Mouse (Mus musculus): ENCODE results near the gene Mrpl2. TPM values are rescaled to one million over a fixed set of nuclear protein-coding genes. Genes with fewer than 3 reads are reported as not detected.
A peak's percentile ranks its signal among the peaks of the same experiment; 100 is the strongest.

Gene Mrpl2
- polyA plus RNA-seq, 1 experiment from 2014 or later = 165 TPM

- H3K27ac ChIP-seq (ENCODE audit: low read depth, low read length) = no peak overlapping the region
- 91% methylated on average over 5 of the region's 5 CpGs for WGBS
- no peaks in the 10 kb centered on the region for H3K27me3 ChIP-seq (replicated peaks; ENCODE audit: control insufficient read depth, insufficient read depth, low read length)
- no peak overlapping the region for H3K9ac ChIP-seq (ENCODE audit: low read depth, low read length)
- peaks cover 60% of the 10 kb centered on the region for H3K36me3 ChIP-seq (ENCODE audit: control insufficient read depth, insufficient read depth, low read length)
- no peak overlapping the region for H3K4me3 ChIP-seq (ENCODE audit: low read depth, low read length)
- no peak for DNase-seq (ENCODE audit: low spot score)
- H3K4me1 ChIP-seq (replicated peaks; ENCODE audit: control insufficient read depth, insufficient read depth, low read length) = no peaks in the 10 kb centered on the region
- no peak overlapping the region for H3K4me2 ChIP-seq
- no peak for ATAC-seq (replicated peaks; ENCODE audit: low FRiP score)
- no peaks in the 10 kb centered on the region for H3K9me3 ChIP-seq (ENCODE audit: control insufficient read depth, low read length)
Observed at GRCm38 (mm10) chr17:46662730-46663129, 16.7 kb downstream of the Mrpl2 start.

GRCm38 (mm10) chr17:46667712-46668111, 21.7 kb downstream of the Mrpl2 start:
- 92% methylated on average over 16 of the region's 16 CpGs for WGBS
- Histone ChIP-seq H3K27ac (ENCODE audit: low read depth, low read length) (no peak overlapping the region), H3K36me3 (ENCODE audit: control insufficient read depth, insufficient read depth, low read length) (peaks cover 44% of the 10 kb centered on the region), H3K9ac (ENCODE audit: low read depth, low read length) (no peak overlapping the region), H3K4me1 (replicated peaks; ENCODE audit: control insufficient read depth, insufficient read depth, low read length) (0 out of 2 replicates have a peak, but pooled peaks cover 4% of the 10 kb centered on the region), H3K27me3 (replicated peaks; ENCODE audit: control insufficient read depth, insufficient read depth, low read length) (no peaks in the 10 kb centered on the region), H3K4me2 (no peak overlapping the region), H3K9me3 (ENCODE audit: control insufficient read depth, low read length) (no peaks in the 10 kb centered on the region), H3K4me3 (ENCODE audit: low read depth, low read length) (no peak overlapping the region)
- DNase-seq (ENCODE audit: low spot score) (no peak), ATAC-seq (replicated peaks; ENCODE audit: low FRiP score) (no peak)

- 94% methylated on average over 10 of the region's 10 CpGs for WGBS
Observed at GRCm38 (mm10) chr17:46669911-46670310, 23.9 kb downstream of the Mrpl2 start.

GRCm38 (mm10) chr17:46673850-46674529, 28.0 kb downstream of the Mrpl2 start, which contains the start of gene Rrp36:
Gene Rrp36, minus strand, starts transcription at chr17:46674352.
- peak; percentile 89 for DNase-seq (ENCODE audit: low spot score)
- Histone ChIP-seq H3K4me1 (replicated peaks; ENCODE audit: control insufficient read depth, insufficient read depth, low read length) (peaks cover 24% of the 10 kb centered on the region), H3K9ac (ENCODE audit: low read depth, low read length) (peak within 1 kb of the TSS; percentile 85), H3K9me3 (ENCODE audit: control insufficient read depth, low read length) (no peaks in the 10 kb centered on the region), H3K4me3 (ENCODE audit: low read depth, low read length) (peak within 1 kb of the TSS; percentile 88), H3K4me2 (peak within 1 kb of the TSS; percentile 83), H3K27ac (ENCODE audit: low read depth, low read length) (peak within 1 kb of the TSS; percentile 86), H3K27me3 (replicated peaks; ENCODE audit: control insufficient read depth, insufficient read depth, low read length) (no peaks in the 10 kb centered on the region), H3K36me3 (ENCODE audit: control insufficient read depth, insufficient read depth, low read length) (peaks cover 33% of the 10 kb centered on the region)
- under 1% methylated on average over 43 of the region's 43 CpGs for WGBS
- peak; percentile 93 for ATAC-seq (replicated peaks; ENCODE audit: low FRiP score)

More at GRCm38 (mm10) chr17:46669911-46670310, 23.9 kb downstream of the Mrpl2 start:
- Histone ChIP-seq H3K4me1 (replicated peaks; ENCODE audit: control insufficient read depth, insufficient read depth, low read length) (peaks cover 15% of the 10 kb centered on the region), H3K27me3 (replicated peaks; ENCODE audit: control insufficient read depth, insufficient read depth, low read length) (no peaks in the 10 kb centered on the region), H3K9ac (ENCODE audit: low read depth, low read length) (no peak overlapping the region), H3K36me3 (ENCODE audit: control insufficient read depth, insufficient read depth, low read length) (peaks cover 31% of the 10 kb centered on the region), H3K9me3 (ENCODE audit: control insufficient read depth, low read length) (no peaks in the 10 kb centered on the region), H3K4me2 (no peak overlapping the region), H3K4me3 (ENCODE audit: low read depth, low read length) (no peak overlapping the region), H3K27ac (ENCODE audit: low read depth, low read length) (no peak overlapping the region)
- ATAC-seq (replicated peaks; ENCODE audit: low FRiP score) = no peak
- no peak for DNase-seq (ENCODE audit: low spot score)

- H3K4me3 ChIP-seq (ENCODE audit: low read depth, low read length) = peak overlapping the region; percentile 88
- H3K4me1 ChIP-seq (replicated peaks; ENCODE audit: control insufficient read depth, insufficient read depth, low read length) = peaks cover 32% of the 10 kb centered on the region
- peaks cover 29% of the 10 kb centered on the region for H3K36me3 ChIP-seq (ENCODE audit: control insufficient read depth, insufficient read depth, low read length)
- H3K4me2 ChIP-seq = peak overlapping the region; percentile 83
- H3K27ac ChIP-seq (ENCODE audit: low read depth, low read length) = peak overlapping the region; percentile 86
- DNase-seq (ENCODE audit: low spot score) (no peak), ATAC-seq (replicated peaks; ENCODE audit: low FRiP score) (peak; percentile 30)
- no peaks in the 10 kb centered on the region for H3K9me3 ChIP-seq (ENCODE audit: control insufficient read depth, low read length)
- H3K27me3 ChIP-seq (replicated peaks; ENCODE audit: control insufficient read depth, insufficient read depth, low read length) = no peaks in the 10 kb centered on the region
- peak overlapping the region; percentile 61 for H3K9ac ChIP-seq (ENCODE audit: low read depth, low read length)
- WGBS = 31% methylated on average over 15 of the region's 15 CpGs
Observed at GRCm38 (mm10) chr17:46674530-46675283, 28.7 kb downstream of the Mrpl2 start.

GRCm38 (mm10) chr17:46678416-46678815, 32.4 kb downstream of the Mrpl2 start, which contains the start of gene Mea1:
Gene Mea1, plus strand, starts transcription at chr17:46678793.
- H3K27me3 ChIP-seq (replicated peaks; ENCODE audit: control insufficient read depth, insufficient read depth, low read length) = no peaks in the 10 kb centered on the region
- peaks cover 21% of the 10 kb centered on the region for H3K36me3 ChIP-seq (ENCODE audit: control insufficient read depth, insufficient read depth, low read length)
- peak within 1 kb of the TSS; percentile 70 for H3K4me3 ChIP-seq (ENCODE audit: low read depth, low read length)
- DNase-seq (ENCODE audit: low spot score) (no peak), ATAC-seq (replicated peaks; ENCODE audit: low FRiP score) (no peak)
- 91% methylated on average over 8 of the region's 9 CpGs for WGBS
- peak within 1 kb of the TSS; percentile 97 for H3K4me2 ChIP-seq
- H3K4me1 ChIP-seq (replicated peaks; ENCODE audit: control insufficient read depth, insufficient read depth, low read length) = peaks cover 31% of the 10 kb centered on the region
- H3K9me3 ChIP-seq (ENCODE audit: control insufficient read depth, low read length) = no peaks in the 10 kb centered on the region
- 0 out of 2 replicates have a peak within 1 kb of the TSS, but pooled peaks have one; percentile 79 for H3K27ac ChIP-seq (ENCODE audit: low read depth, low read length)
- H3K9ac ChIP-seq (ENCODE audit: low read depth, low read length) = peak within 1 kb of the TSS; percentile 63

- DNase-seq (ENCODE audit: low spot score) = no peak
- Histone ChIP-seq H3K9ac (ENCODE audit: low read depth, low read length) (peak overlapping the region; percentile 63), H3K27me3 (replicated peaks; ENCODE audit: control insufficient read depth, insufficient read depth, low read length) (no peaks in the 10 kb centered on the region), H3K4me1 (replicated peaks; ENCODE audit: control insufficient read depth, insufficient read depth, low read length) (peaks cover 31% of the 10 kb centered on the region), H3K9me3 (ENCODE audit: control insufficient read depth, low read length) (no peaks in the 10 kb centered on the region), H3K27ac (ENCODE audit: low read depth, low read length) (0 out of 2 replicates have a peak overlapping the region, but pooled peaks have one; percentile 79), H3K4me2 (peak overlapping the region; percentile 97), H3K4me3 (ENCODE audit: low read depth, low read length) (peak overlapping the region; percentile 70), H3K36me3 (ENCODE audit: control insufficient read depth, insufficient read depth, low read length) (peaks cover 26% of the 10 kb centered on the region)
- ATAC-seq (replicated peaks; ENCODE audit: low FRiP score) = no peak
- 68% methylated on average over 9 of the region's 9 CpGs for WGBS
Observed at GRCm38 (mm10) chr17:46678911-46679310, 32.9 kb downstream of the Mrpl2 start.

- H3K9ac ChIP-seq (ENCODE audit: low read depth, low read length) = peak overlapping the region; percentile 63
- H3K27me3 ChIP-seq (replicated peaks; ENCODE audit: control insufficient read depth, insufficient read depth, low read length) = no peaks in the 10 kb centered on the region
- ATAC-seq (replicated peaks; ENCODE audit: low FRiP score) = peak; percentile 11
- H3K4me1 ChIP-seq (replicated peaks; ENCODE audit: control insufficient read depth, insufficient read depth, low read length) = peaks cover 23% of the 10 kb centered on the region
- WGBS = under 1% methylated on average over 34 of the region's 34 CpGs
- peak overlapping the region; percentile 97 for H3K4me2 ChIP-seq
- DNase-seq (ENCODE audit: low spot score) = no peak
- H3K9me3 ChIP-seq (ENCODE audit: control insufficient read depth, low read length) = no peaks in the 10 kb centered on the region
- peaks cover 36% of the 10 kb centered on the region for H3K36me3 ChIP-seq (ENCODE audit: control insufficient read depth, insufficient read depth, low read length)
- H3K4me3 ChIP-seq (ENCODE audit: low read depth, low read length) = peak overlapping the region; percentile 70
- H3K27ac ChIP-seq (ENCODE audit: low read depth, low read length) = peak overlapping the region; percentile 79
Observed at GRCm38 (mm10) chr17:46679843-46680759, 34.1 kb downstream of the Mrpl2 start.

All from liver, embryonic 11.5 days (tissue).